Mouse (Mus musculus): ENCODE data around the gene Nectin1. TPM values are rescaled to one million over a fixed set of nuclear protein-coding genes. Genes with fewer than 3 reads are reported as not detected.
A peak's percentile ranks its signal among the peaks of the same experiment; 100 is the strongest.

Gene Nectin1
- 1 to 10 TPM; 1.2 to 1.5 TPM for polyA plus RNA-seq (2017; shearing (Covaris generic))

DNA sequence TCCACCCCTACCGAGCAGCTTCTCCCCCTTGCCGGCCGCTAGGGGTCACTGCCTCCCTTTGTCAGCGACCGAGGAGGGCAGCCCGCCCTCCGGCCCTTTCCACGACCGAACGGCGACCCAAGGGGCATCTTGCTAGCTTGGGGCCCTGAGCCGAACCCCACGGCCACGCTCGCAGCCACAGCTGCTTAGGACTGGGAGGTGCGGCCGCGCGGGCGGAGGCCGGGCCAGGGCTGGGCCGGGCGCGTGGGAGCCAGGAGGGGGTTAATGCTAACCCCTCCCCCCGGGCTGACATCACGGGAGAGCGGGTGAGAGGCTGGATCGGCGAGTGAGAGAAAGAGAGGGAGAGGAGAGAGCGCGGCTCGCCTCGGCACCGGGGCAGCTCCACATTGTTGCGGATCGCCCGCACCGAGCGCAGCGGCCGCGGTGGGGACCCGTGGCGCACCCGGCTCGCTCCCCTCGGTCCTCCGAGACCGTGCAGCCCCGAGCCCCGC lies at the start of gene Nectin1:
Gene Nectin1, plus strand, starts transcription at position 338 of the 491 bp plus-strand sequence.
- peak; percentile 68 for ATAC-seq

DNA sequence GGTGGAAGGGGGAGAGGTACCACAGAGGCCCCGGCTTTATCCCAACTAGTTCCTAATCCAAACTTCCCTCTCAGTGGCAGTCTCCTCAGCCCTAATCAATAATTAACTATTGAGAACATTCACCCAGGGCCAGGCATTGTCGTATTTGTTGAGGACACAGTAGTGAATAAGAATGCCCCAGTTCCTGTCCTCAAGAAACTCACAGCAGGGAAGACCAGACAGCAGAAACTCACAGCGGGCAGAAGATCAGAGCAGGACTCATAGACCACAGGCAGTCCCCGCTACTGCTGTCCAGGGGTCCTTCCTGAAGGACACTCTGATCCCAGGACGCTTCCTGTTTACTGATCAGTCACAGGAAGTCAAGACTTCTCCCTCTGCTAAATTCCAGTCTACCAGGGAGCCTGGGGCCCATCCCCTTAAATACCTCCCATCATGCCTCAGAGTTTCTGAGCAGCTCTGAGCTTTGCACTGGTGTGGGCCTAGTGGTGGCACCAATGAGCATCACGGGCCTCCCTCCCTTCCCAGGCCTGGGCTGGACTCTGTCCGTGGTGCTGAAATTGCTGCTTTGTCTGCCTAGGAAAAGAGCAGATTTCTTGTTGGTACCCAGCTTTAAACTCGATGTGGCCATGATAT lies 45.6 kb upstream of the Nectin1 start:
- no peak for ATAC-seq

DNA sequence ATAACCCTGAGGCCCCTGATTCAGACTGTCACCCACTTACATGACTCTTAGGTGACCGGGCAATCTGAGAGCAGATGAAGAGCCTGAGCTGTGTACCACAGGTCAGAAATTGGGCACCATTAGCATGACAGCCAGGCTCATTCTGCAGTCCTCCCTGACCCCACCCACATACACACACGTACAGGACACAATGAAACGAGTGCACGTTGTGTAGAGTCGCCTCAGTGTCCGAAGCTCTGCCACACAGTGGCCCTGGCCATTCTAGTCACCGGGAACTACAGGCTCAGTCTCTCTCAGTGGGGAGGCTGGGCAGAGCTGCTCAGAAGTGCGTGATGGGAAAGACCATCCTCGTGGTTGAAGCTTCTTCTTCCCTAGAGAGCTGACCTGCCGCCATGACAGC lies 44.9 kb upstream of the Nectin1 start:
- ATAC-seq: no peak

DNA sequence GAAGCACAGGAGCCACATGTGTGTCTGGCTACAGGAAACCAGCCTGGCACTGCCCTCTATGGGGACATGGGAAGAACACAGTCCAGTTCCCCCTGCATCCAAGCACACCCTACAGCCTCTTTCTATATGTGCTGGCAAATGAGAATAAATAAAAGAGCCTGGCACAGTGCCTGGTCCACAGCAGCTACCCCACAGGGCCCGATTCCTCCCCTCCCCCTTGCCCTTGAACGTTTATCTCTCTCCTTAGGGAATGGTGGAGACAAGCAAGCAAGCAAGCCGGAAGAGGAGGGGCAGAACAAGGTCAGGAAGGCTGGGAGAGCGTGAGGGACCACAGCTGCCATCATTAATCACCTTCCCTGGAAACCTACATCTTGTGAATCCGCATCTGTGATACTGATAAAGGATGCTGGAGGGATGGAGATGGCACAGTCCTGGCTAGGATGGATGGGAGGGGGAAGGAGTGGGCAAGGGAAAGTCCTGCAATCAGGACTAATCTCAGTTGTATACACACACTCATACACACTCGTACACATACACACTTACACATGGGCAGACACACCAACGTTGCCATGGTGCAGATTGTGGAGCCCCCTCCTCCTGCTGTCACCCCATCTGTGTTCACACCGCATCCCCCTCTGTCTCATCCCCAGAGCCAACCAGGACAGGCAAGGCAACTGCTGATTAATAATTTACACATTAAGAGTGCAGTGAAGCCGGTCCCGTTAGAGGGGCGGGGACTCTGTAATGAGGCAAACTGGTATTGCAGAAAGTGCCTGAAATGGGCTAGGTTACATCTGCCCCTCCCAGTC lies 44.2 kb upstream of the Nectin1 start:
- ATAC-seq: no peak

DNA sequence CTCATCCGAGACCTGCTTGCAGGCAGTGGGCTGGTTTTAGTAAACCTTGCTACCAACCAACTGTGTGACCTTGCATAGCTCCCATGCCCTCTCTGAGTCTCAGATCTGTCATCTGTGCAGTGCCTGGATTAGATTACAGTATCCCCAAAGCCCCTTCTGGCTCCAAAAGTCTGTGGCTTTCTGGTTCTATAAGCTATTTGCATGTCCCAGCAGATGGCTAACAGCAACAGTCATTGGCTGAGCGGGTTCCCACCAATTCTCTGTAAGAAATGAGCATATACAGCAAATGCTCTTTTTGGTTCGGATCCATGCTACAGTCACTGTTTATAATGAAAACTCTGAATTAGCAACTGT lies 43.6 kb upstream of the Nectin1 start:
- no peak for ATAC-seq

DNA sequence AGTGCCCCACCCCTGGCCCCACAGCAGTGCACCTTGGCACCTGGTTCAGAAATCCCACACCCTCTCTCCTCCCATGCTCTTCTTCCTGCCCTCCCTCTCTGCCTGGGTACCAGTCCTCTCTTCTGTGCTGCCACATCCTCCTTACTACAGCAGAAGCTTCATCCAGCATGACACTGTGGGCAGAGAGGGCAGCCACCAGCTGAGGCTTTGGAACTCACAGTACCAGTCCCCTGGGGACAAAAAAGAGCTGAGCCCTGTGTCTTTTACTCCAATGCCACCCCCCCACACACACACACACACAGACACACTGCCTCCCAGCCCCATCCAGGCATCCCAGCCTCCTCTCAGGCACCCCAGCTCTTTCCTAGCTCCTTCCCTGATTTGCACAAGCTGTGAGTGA lies 42.0 kb upstream of the Nectin1 start:
- ATAC-seq: no peak

DNA sequence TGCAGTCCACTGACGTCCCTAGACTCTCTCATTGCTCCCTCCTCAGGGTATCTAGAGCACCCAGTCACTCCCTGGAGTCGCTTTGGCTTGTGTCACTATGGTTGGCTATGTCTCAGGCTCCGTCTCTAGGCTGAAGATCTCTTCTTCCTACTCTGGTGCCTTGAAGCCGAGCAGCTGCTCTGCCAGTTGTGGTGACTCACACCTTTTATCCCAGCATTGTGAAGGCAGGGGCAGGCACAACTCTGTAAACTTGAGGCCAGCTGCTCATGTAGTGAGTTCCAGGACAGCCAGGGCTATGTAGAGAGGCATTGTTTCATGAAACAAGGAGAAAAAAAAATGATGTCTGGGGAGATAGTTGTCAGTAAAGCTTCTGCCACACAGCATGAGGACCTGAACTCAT lies 36.2 kb upstream of the Nectin1 start:
- no peak for ATAC-seq

DNA sequence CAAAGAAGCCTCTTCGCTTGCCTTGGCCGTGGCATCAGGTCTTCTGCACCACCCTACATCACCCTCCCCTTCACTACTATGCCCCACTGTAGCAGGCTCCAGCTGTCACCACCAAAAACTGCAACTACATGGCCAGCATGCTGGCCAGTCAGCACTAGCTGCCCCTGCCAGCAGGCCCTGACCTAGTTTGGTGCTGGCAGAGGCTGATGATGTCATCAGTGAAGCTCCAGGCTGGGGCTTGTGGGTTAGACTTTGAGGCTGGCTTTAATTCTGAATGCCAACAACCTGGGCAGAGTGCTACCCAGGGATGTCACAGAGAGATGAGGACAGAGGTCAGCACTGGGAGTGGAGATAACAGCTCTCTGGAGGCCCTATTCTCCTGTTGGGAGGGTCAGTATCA lies 35.1 kb upstream of the Nectin1 start:
- no peak for ATAC-seq

DNA sequence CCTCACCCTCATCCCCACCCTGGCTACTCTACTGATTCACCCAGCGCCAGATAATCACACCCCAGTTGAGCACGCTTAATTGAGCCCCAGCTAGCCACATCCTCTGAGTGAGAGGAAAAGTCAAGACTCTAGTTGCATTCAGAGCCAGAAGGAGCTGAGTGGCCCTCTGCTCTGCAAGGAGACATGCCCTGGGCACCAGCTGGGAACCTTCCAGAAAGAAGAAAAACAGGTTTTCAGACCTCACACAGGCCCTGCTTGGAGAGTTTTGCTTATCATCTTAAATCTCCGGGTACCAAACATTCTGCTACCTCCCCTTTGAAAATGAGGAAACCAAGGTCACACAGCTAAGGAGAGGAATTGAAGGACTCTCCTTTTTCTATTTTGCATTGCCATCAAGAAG lies 30.4 kb upstream of the Nectin1 start:
- ATAC-seq: no peak

DNA sequence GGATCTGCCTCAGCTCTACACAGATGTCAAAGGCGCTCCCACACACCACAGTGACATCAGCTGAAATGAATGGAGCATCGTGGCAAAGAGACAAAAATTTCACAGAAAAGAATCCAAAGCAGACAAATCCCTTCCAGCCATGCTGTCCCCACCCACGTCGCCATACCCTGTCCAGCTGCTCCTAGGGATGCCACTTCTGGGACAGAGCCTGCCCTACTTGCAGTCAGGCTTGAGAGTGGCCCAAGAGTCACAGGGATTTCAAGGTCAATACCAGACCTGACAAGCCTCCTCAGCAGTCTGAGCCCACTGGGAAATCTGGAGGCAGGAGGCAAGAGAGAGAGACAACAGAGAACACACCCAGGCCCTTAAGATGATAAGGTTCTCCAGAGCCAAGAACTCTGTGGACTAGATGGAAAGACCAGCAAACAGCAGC lies 24.4 kb upstream of the Nectin1 start:
- no peak for ATAC-seq

DNA sequence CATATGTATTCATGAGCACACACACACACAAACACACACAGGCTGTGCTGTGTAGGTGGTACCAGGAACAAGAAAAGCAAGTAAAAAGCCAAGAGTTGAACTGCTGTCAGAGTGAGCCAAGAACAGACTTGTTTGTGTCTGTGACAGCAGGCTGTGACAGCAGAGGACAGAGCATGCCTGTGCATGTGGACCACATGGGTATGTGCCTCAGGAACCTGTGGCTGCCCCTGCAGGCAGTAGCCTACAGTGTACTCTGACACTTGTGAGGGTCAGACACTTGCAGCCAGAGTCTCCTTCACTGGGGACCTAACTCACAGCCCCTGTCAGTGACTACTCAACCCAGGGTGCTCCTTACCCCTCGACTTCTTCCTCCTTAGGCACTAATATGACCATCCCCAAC lies 23.7 kb upstream of the Nectin1 start:
- ATAC-seq: no peak

DNA sequence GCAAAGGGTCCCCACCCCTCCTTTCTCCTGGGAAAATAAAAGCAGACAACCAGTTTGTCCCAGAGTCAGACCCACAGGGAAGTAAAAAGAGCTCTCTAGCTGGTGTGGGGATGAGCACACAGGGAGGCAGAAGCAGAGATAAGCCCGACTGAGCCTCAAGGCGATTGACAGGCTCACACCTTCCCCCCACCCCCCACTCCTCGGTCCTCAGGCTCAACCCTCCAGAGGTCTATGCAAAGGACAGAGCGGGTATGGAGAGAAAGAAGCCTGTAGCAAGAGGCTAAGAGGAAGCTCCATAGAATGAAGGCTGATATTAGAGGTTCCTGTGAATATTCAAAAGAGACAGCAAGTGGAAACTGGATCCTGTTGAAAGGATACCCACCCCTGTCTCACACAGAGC lies 19.7 kb upstream of the Nectin1 start:
- ATAC-seq: no peak

DNA sequence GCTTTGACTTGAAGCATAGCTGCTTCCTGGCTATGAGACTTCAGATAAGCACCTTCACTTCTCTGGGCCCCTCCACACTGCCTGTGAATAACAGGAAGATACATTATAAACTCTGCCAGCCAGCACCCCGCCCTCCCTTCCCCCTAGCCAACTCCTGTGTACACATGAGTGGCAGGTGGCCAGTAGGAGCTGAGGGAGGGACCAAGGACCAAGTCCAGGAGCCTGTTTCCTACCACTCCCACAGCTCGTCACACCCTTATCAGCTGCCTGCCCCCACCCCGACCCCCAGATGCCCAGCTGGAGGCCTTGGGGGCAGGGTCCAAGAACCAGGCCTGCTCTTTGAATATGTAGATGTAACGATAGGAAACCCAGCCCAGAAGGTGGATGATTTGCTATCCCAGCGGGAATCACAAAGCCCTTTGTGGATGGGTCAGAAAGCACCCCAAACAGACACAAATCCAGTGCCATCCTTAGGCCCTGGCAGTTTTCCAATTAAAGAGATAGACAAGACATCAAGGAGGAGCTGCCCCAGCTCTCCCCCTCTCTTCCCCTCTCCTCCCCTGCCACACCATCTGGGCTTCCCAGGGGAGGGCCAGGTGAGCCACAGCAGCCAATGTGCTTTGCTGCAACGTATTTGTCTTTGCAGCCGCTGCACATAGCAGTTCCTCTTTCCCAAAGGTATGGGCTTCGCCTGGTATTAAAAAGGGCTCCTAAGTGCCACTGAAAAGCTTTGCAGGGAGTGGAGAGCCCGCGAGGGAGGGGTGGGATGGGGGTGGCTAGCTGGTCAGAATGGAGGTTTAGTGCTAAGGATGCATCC lies 14.1 kb upstream of the Nectin1 start:
- no peak for ATAC-seq

DNA sequence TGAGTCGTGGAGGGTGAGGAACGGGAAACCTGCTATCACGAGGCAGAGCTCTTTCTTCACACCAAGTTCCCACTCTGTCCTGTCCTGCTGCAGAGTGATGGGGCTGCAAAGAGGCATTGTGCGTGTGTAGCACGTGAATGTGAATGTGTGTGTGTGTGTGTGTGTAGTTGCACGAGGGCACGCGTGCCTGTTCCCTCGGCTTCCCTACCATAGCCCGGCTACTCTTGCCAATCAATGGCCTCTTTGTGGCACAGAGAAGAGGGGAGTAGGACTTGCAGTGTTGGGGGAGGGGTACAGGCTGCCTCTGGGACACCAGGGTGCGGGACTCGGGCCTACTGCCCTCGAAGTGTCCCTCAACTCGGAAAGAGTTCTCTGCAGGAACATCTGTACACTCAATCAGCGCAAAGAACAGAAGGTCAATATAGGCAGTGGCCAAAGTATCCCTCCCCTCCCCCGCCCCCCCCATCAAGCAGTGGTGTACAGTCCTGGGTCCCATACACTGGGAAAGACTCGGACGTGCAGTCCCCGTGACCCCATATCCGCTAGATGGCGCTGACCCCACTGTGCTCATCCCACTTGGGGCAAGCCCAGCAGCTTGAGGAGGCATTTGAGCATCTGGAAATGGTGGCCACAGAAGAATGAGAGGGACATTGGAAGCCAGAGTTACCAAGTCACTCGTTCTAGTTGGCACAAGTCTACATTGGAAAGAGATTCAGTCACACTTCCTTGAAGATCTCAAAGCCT lies 13.3 kb upstream of the Nectin1 start:
- no peak for ATAC-seq

DNA sequence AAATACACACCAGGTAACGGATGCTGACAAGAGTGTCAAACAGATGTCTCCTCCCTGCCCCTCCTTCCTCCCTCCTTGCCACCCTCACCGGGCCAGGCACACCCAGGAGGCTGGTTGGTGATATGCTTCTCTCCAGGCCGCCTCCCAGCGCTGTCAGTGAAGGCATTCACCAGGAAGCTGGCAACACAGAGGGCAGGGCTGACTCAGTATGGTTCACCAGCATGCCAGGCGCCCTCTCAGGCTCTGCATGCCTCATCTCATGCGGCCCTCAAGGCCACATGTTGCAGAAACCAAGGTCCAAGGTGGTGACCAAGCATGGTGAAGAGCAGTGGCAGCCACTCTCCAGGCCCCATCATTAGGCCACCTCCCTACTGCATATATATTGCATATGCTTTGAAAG lies 11.9 kb upstream of the Nectin1 start:
- no peak for ATAC-seq

DNA sequence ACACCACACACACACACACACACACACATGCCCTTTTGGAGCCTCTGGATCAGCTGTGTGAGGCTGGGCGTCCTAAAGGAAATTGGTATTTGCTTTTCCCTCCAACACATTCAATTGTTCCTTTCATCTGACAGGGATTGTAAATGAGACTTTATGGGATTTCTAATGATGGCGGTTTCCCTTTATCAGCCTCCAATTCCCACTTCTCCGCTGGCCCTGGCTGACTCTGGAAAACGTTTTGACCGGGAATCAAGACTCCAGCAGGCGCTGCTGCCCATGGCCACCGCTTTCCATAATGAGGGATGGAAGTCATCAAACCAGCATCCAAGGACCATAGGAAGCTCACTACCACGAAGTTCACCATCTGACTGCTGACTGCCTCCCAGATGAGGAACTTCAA lies 11.1 kb upstream of the Nectin1 start:
- ATAC-seq: no peak

DNA sequence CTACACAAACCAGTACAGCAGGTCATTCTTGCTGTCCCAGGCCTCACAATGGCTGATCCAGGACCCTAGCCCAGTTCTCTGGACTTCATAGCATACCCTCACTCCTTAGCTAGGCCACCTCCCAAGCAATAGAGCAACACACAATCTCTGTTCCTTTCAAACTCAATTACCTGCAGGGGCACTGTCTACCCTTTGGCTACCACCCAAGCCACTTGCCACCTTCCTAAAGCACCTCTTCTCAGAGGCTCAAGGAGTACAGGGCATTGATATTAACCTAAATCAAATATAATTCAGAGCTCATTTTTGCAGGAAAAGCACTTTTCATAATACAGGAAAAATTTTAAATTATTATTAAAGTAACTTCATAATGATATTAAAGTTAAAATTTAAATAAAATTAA lies 8.8 kb upstream of the Nectin1 start:
- ATAC-seq: no peak

DNA sequence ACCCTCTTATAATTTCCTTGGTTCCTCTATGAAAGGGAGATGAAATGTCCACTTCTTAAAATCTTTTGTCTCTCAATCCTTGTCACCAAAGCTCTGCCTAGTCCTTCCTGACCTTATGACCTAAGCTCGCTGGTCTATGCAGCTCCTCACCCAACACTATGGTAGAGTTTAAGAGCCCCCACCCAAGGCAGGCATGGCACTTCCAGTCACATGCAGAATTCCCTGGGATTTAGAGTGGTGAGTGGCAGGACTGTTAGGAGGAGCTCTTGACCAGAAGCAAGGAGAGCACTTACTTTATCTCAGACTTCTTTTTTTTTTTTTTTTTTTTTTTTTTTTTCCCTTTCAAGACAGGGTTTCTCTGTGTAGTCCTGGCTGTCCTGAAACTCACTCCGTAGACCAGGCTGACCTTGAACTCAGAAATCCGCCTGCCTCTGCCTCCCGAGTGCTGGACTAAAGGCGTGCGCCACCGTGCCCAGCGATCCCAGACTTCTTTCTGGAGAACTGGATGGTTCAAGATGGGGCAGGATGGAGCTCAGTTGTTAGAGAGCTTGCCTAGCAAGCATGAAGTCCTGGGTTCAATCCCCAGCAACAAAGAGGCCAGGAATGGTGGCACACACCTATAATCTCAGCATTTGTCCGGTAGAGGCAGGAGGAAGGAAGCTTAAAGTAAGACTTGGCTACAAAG lies 7.6 kb upstream of the Nectin1 start:
- no peak for ATAC-seq

DNA sequence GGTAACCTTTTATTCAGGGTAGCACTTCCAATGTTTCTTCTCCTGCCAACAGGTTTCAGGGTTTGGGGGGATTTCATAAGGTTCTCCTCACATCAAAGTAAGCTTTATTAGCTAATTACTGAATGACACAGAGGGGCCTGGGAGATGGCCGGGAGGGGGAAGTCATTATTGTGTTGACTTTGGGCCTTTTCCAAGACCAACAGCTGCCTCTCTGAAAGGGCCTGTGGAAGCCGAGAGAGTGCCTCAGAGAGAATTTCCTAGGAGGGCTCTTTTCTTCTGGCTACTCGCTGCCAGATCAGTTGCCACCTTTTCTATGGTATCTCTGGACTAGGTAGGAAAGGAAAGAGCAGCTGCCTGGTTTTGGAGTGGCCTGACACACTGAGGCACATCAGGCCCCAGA lies 6.5 kb upstream of the Nectin1 start:
- no peak for ATAC-seq

DNA sequence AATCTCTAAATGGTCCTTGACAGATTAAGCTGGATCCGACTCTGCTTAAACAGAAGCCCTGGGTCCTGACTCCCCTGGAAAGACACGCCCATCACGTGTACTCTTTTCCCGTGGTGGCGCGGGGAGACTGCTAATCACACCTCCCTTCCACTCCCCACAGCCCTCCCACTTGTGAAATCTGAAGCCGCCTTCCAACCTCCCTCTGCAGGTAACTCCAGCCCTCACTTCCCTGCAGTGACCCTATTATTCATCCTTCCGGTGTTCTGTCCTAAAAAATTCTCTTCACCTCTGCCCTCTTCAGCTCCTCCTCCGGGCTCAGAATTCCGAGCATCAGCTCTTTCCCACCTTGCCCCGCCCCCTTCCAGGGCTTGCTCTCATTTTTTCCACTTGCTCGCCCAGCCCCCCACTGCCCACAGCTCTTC lies 5.9 kb upstream of the Nectin1 start:
- ATAC-seq: no peak

DNA sequence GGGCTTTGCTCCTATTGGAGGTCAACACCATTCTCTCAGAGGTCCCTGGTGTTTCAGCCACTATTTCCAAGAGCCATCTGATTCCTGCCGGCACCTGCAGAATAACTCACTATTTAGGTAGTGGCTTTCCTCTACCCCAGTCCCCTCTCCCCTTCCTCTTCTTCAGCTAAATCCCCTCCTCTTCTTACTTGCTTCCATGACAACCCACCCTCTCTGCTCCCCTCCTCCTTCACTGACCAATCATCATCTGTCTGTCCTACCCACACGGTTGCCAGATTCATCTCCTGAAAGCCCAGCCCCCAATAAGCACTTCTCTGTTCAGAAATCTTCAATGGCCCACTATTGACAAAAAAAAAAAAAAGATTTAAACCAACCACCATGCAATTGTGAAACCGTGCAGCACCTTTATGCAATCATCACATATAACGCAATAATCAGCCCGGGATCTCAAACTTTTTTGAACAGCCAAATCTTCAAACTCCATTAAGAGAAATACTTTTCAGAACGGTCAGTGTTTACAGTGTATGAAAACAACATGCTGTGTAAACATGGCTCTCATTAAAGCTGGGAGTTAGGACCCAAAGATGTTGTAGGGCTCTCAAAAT lies 5.2 kb upstream of the Nectin1 start:
- no peak for ATAC-seq

DNA sequence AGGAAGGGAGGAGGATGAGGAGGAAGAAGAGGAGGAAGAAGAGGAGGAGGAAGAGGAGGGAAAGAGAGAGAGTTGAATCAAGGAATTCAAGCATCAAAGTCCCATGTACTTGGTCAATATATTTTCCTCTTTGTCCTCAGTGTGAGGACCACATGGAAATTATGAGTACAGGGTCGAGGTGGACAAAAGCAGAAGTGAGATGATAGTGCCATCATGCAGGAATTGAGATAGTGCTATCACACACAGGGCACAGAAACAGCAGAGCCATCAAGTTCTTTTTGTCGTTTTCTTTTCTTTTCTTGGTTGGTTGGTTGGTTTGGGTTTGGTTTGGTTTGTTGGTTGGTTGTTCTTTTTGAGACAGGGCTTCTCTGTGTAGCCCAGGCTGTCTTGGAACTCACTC lies 2.5 kb upstream of the Nectin1 start:
- ATAC-seq: no peak

All from activated CD4-positive, CD25-positive, alpha-beta regulatory T cell, adult 4 months (primary cell).